Mouse (Mus musculus): ENCODE results near the gene Rfc2.

- TF ChIP-seq USF1 (IDR thresholded peaks at IDR 0.05; ENCODE audit: low read depth) (no peak), POLR2A (IDR thresholded peaks at IDR 0.05; ENCODE audit: insufficient read length, low read depth) (no peak), MYOD1 (IDR thresholded peaks at IDR 0.05; ENCODE audit: control insufficient read depth in 1 of 3, insufficient read length in 2 of 3, low read depth in 2 of 3) (no peak), E2F4 (IDR thresholded peaks at IDR 0.05; ENCODE audit: insufficient read depth) (no peak), SRF (IDR thresholded peaks at IDR 0.05; ENCODE audit: control insufficient read depth, insufficient read length, low read depth) (no peak), CEBPB (IDR thresholded peaks at IDR 0.05; ENCODE audit: insufficient read depth, poor library complexity, severe bottlenecking) (no peak), MAX (IDR thresholded peaks at IDR 0.05; ENCODE audit: low read depth) (no peak)
These were observed 4.5 kb upstream of the Rfc2 start for GRCm38 (mm10) chr5:134576517-134577220.
